Mouse (Mus musculus) kidney, embryonic 14.5 days (tissue): Measurements from ENCODE around the gene Gm10378. TPM values are rescaled to one million over a fixed set of nuclear protein-coding genes. Genes with fewer than 3 reads are reported as not detected.
"Not testable (repeated sequence)": the region's sequence is repeated elsewhere in the genome, so short reads cannot be mapped to it uniquely, and the experiment has no call there.

Experiments
- ATAC-seq: fragments of 200-750 bp; cut with Nextera tagmentation; 2 replicates; pipeline ENCODE4 v1.8.0; 2017; ENCODE audit warnings: moderate number of reproducible peaks, mild to moderate bottlenecking, moderate TSS enrichment, moderate library complexity; ENCODE audit not compliant: low FRiP score, low TSS enrichment
- H3K27ac ChIP-seq: fragments of 300-500 bp; sonication (generic); 2 replicates; pipeline ENCODE4 v1.5.1; 2014; ENCODE audit warnings: low read depth, mild to moderate bottlenecking, low read length, moderate library complexity, mixed read lengths
- H3K27me3 ChIP-seq: fragments of 300-500 bp; sonication (generic); 2 replicates; pipeline ENCODE4 v1.6.1; 2014; ENCODE audit warnings: mild to moderate bottlenecking, low read length; ENCODE audit not compliant: control insufficient read depth, insufficient read depth
- H3K36me3 ChIP-seq: fragments of 300-500 bp; sonication (generic); 2 replicates; pipeline ENCODE4 v1.6.1; 2014; ENCODE audit warnings: low read length, mixed read lengths; ENCODE audit not compliant: control insufficient read depth, insufficient read depth
- H3K4me1 ChIP-seq: fragments of 300-500 bp; sonication (generic); 2 replicates; pipeline ENCODE4 v1.6.1; 2014; ENCODE audit warnings: low read length, mixed read lengths; ENCODE audit not compliant: control insufficient read depth, insufficient read depth
- H3K4me2 ChIP-seq: fragments of 300-500 bp; sonication (generic); replicated peaks from 2 replicates; pipeline ENCODE4 v1.6.1; 2014; ENCODE audit warnings: low read depth, mild to moderate bottlenecking, low read length
- H3K4me3 ChIP-seq: fragments of 300-500 bp; sonication (generic); 2 replicates; pipeline ENCODE4 v1.5.1; 2014; ENCODE audit warnings: mild to moderate bottlenecking, low read length
- H3K9ac ChIP-seq: fragments of 300-500 bp; sonication (generic); 2 replicates; pipeline ENCODE4 v1.6.1; 2014; ENCODE audit warnings: low read depth, mild to moderate bottlenecking, low read length, moderate library complexity
- H3K9me3 ChIP-seq: fragments of 300-500 bp; sonication (generic); 2 replicates; pipeline ENCODE4 v1.6.1; 2016; ENCODE audit warnings: low read length; ENCODE audit not compliant: control insufficient read depth
- WGBS: fragments of 180-500 bp; shearing (Covaris S2); extraction: QIAGEN DNeasy Blood & Tissue Kit; methylation state at CpG from one replicate; pipeline ENCODE4 v1.1.7; 2014; 5-methylcytosine and 5-hydroxymethylcytosine counted together
- microRNA-seq: library from miRNA; unstranded; fragments of <30 nt; microRNA quantifications from one replicate; pipeline ENCODE4, GENCODE M21; 2016
- polyA plus RNA-seq: library from polyadenylated mRNA; unstranded; fragments of >200 nt; fragmentation: Nextera tagmentation; extraction: Ambion mirVana; gene quantifications from 2 replicates; pipeline ENCODE4 v1.2.1, GENCODE M21; 2014

The Gm10378 gene
- polyA plus RNA-seq, result not detected in 2 replicates

DNA sequence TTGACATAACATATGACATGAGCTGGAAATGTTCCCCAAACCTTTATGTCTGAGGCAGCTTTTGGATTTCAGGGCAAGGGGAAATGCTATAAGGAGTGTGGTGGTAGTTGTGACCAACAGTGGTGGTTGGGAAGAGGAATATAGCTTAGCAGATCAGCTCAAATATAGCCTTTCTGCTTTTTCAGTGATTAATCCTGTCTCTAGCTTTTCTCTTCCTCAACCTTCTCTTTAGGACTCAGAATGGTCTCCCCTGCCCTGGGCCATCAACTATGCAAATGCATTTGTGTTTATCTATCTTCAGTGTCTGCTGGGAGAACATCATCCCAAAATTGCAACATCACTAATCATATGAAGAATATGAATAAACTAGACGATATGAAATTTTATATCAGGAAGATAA is at the start of gene Gm10378:
Gm10378 (plus strand) TSS at position 301 of the 400 bp plus-strand sequence.
- H3K27ac ChIP-seq, H3K4me3 ChIP-seq, H3K9ac ChIP-seq, ATAC-seq, H3K4me2 ChIP-seq, H3K27me3 ChIP-seq, H3K4me1 ChIP-seq, H3K36me3 ChIP-seq, H3K9me3 ChIP-seq: not testable (repeated sequence)
- WGBS, result no CpG with 5 or more reads among the region's 1 CpGs

DNA sequence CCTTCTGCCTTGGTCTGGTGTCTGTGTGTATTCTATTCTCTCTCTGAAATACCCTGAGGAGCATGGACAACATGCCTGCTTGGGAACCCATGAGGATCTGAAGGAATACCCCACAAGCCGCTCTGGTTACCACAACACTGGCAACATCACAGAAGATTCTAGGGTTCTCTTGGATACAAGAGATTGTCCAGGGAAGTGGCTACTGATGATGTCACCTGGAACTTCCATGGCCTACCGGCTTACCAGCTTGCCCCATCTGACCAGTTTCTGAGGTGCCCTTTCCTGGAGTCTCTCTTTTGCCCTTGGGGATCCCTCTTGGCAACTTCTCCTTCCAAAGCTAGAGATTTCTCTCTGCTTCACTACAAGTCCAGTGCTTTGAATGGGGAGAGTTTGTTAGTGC is 13.9 kb upstream of the Gm10378 start, which contains the start of gene Gm3633:
Gm3633 (minus strand) TSS at position 101 of the 400 bp plus-strand sequence.
- not testable (repeated sequence) for H3K36me3 ChIP-seq

More for the DNA sequence above, 13.9 kb upstream of the Gm10378 start, which contains the start of gene Gm3633:
- H3K27ac ChIP-seq, ATAC-seq, H3K4me2 ChIP-seq, H3K9me3 ChIP-seq, H3K27me3 ChIP-seq, H3K9ac ChIP-seq, H3K4me3 ChIP-seq, H3K4me1 ChIP-seq: not testable (repeated sequence)
- WGBS, result no CpG with 5 or more reads among the region's 2 CpGs

Small RNA genes lying within 50 kb of the gene (microRNA-seq; reads per million reads assigned to microRNA genes)
- gene Gm23620 (not detected), gene Gm25228 (not detected)

Other genes with a start within 250 kb of the Gm10378 start
- gene Gm8005, start 216.3 kb upstream of the Gm10378 start, polyA plus RNA-seq, result not detected in 2 replicates
- gene Gm8011, start 192.1 kb upstream of the Gm10378 start, polyA plus RNA-seq, result not detected in 2 replicates
- not detected in 2 replicates for gene Gm8020, start 153.6 kb upstream of the Gm10378 start, polyA plus RNA-seq
- not detected in 2 replicates for gene Gm8024, start 131.7 kb upstream of the Gm10378 start, polyA plus RNA-seq
- gene Gm17124, start 56.1 kb upstream of the Gm10378 start, polyA plus RNA-seq, result not detected in 2 replicates
- gene Gm3633, start 14.0 kb upstream of the Gm10378 start, polyA plus RNA-seq, result not detected in 2 replicates
- gene Gm3015, start 112.9 kb downstream of the Gm10378 start, polyA plus RNA-seq, result not detected in 2 replicates
- not detected in 2 replicates for gene Gm10377, start 142.0 kb downstream of the Gm10378 start, polyA plus RNA-seq
- gene Gm21977, start 197.5 kb downstream of the Gm10378 start, polyA plus RNA-seq, result not detected in 2 replicates